Mouse (Mus musculus): ENCODE data around the gene Tcta. TPM values are rescaled to one million over a fixed set of nuclear protein-coding genes. Genes with fewer than 3 reads are reported as not detected.
"Not testable (repeated sequence)": the region's sequence is repeated elsewhere in the genome, so short reads cannot be mapped to it uniquely, and the experiment has no call there.

Tcta gene
- polyA plus RNA-seq, 1 experiment, result 10.5 TPM

DNA sequence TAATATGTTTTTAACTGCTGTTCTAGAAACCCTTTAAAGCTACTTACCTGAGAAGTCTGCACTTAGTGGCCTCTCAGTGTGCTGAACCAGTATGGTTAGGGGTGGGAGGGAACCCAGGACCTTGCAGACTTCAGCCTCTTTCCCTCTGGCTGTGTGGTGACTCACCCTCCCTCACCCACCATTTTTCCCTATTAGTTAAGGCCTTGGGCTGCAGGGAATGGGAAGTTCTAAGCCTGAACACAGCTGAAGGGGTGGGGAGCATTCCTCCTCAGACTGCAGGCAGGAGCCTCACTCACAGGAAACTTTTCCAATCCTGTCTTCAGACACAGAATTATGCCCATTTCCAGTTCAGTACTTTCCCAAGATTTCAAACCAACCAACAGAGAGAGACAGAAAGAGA, 35.8 kb upstream of the Tcta start:
- H3K4me1 ChIP-seq (ENCODE audit: control insufficient read depth, insufficient read depth, low read length), result peaks cover 53% of the 10 kb centered on the region
- 0 out of 2 replicates have a peak overlapping the region, but pooled peaks have one; percentile 91 for H3K4me3 ChIP-seq (ENCODE audit: insufficient read depth, low read length)
- H3K27ac ChIP-seq (ENCODE audit: insufficient read depth, low read depth, low read length), result peak overlapping the region; percentile 89
- TF ChIP-seq CTCF (IDR thresholded peaks at IDR 0.05; ENCODE audit: low read depth, low read length), result no peak
- TF ChIP-seq POLR2A (IDR thresholded peaks at IDR 0.05; ENCODE audit: borderline replicate concordance, low read depth, low read length), result no peak

DNA sequence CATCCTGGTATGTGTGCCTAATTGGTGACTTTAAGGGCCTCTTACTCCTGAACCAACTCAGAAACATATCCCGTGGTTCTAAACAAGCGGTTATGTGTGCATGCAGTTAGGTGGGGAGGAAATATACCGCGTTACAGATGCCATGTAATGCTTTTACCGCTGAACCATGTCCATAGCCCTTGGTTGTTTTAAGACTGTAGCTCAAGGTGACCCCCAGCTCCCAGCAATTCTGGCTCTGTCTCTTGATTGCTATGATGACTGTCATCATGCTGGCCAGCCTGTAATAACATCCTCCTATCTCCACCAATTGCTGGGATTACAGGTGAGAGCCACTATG, 35.1 kb upstream of the Tcta start:
- Histone ChIP-seq H3K4me3 (ENCODE audit: insufficient read depth, low read length) (peak overlapping the region; percentile 91), H3K4me1 (ENCODE audit: control insufficient read depth, insufficient read depth, low read length) (peaks cover 51% of the 10 kb centered on the region), H3K27ac (ENCODE audit: insufficient read depth, low read depth, low read length) (peak overlapping the region; percentile 89)
- no peak for TF ChIP-seq POLR2A (IDR thresholded peaks at IDR 0.05; ENCODE audit: borderline replicate concordance, low read depth, low read length)
- no peak for TF ChIP-seq CTCF (IDR thresholded peaks at IDR 0.05; ENCODE audit: low read depth, low read length)

DNA sequence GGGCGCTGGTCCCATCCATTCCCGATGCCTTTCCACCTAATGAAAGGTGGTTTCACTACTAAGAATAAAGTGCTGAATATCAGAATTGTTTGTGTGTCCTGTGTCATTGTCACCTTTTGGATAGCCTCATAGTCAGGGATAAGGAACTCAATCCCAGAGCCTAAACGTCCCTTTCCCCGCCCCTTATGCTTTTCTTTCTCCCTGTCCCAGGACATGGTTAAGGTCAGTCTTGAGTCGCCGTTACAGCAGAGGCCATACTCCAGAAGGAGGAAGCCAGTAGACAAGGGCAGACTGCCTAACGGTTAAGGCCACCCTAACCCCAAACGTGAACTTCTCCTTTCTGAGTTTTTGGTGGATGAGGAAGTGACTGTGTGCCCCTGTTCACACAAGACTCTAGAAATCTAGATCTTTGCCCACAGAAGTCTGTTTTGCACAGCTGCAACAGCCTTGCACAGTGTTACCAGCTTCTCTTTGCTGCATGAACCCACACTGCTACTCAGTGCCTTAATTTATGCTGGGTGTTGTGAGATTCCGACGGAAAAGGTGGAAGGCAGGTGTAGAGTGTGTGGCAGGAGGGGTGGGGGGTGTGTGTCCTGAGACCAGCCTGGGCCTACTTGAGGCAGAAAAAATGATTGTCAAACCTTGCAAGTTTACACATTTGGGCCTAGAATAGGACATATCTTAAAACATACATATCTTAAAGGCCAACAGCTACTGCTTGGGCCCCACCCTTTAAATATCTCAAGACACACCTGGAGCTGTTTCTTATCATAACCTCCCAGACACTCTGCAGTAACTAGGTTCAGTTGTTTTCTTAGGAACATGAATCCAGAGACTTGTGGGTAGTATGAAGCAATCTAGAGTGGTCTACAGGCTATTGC, 34.5 kb upstream of the Tcta start:
- H3K27ac ChIP-seq (ENCODE audit: insufficient read depth, low read depth, low read length), result peak overlapping the region; percentile 89
- no peak for TF ChIP-seq CTCF (IDR thresholded peaks at IDR 0.05; ENCODE audit: low read depth, low read length)
- no peak for TF ChIP-seq POLR2A (IDR thresholded peaks at IDR 0.05; ENCODE audit: borderline replicate concordance, low read depth, low read length)
- H3K4me3 ChIP-seq (ENCODE audit: insufficient read depth, low read length), result peak overlapping the region; percentile 91
- H3K4me1 ChIP-seq (ENCODE audit: control insufficient read depth, insufficient read depth, low read length), result peaks cover 48% of the 10 kb centered on the region

DNA sequence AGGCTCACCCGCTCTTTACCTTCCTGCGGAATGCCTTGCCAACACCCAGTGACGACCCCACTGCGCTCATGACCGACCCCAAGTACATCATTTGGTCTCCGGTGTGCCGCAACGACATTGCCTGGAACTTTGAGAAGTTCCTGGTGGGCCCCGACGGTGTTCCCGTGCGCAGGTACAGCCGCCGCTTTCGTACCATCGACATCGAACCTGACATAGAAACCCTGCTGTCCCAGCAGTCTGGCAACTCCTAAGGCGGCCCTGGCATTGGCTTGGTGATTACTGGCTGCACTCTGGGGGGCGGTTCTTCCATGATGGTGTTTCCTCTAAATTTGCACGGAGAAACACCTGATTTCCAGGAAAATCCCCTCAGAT, 33.9 kb upstream of the Tcta start:
- Histone ChIP-seq H3K27ac (ENCODE audit: insufficient read depth, low read depth, low read length) (peak overlapping the region; percentile 89), H3K4me3 (ENCODE audit: insufficient read depth, low read length) (peak overlapping the region; percentile 91), H3K4me1 (ENCODE audit: control insufficient read depth, insufficient read depth, low read length) (peaks cover 44% of the 10 kb centered on the region)
- TF ChIP-seq CTCF (IDR thresholded peaks at IDR 0.05; ENCODE audit: low read depth, low read length), result no peak
- no peak for TF ChIP-seq POLR2A (IDR thresholded peaks at IDR 0.05; ENCODE audit: borderline replicate concordance, low read depth, low read length)

DNA sequence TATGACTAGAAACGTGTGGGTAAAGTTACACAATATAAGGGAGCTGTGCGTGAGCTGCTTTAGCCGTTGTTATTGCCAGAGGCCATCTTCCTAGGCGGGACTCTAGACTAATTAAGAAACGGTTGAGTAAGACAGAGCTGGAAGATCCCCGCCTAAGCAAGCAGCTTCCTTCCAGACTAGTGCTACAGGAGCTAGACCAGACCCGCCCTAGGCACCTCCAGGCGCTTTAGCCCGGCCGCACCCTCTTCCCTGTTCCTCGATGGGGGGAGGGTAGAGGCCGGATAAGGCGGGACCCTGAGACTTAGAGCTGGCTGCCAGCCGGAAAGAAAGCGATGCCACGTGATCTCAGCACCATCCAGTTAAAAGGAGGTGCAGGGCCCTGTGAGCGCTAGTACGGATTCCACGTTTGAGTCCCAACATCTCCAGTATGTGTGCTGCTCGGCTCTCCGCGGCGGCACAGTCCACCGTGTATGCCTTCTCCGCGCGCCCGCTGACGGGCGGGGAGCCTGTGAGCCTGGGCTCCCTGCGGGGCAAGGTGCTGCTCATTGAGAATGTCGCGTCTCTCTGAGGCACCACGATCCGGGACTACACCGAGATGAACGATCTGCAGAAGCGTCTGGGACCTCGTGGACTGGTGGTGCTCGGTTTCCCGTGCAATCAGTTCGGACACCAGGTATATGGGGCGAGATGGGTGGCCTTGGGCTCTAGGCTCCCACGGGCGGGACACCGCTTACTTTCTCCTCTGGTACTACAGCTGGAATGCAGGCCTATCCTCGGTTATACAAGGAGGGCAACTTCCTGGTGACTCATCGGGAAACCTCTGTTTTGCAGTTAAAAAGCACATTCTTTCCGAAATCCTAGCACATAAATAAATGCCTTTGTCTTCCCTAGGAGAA, 33.2 kb upstream of the Tcta start, which contains the start of gene Gpx1:
TSS of gene Gpx1 (plus strand) at position 18 of the 896 bp plus-strand sequence.
- H3K4me1 ChIP-seq (ENCODE audit: control insufficient read depth, insufficient read depth, low read length), result peaks cover 38% of the 10 kb centered on the region

DNA sequence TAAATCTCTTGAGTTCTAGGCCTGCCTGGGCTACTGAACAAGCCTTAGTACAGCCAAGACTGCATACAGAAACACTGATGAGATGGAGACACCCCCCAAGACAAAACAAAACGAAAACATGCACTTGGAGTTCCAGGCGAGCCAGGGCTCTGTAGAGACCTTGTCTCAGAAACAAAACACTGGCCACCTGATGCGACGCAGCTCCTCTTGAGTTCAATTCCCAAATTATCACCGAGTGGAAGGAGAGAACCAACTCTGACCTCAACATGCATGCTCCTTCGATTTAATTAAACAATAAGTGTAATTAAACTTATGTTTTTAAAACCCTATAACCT, 32.6 kb upstream of the Tcta start:
- peaks cover 31% of the 10 kb centered on the region for H3K4me1 ChIP-seq (ENCODE audit: control insufficient read depth, insufficient read depth, low read length)
- peak overlapping the region; percentile 39 for H3K4me3 ChIP-seq (ENCODE audit: insufficient read depth, low read length)
- peak overlapping the region; percentile 91 for H3K27ac ChIP-seq (ENCODE audit: insufficient read depth, low read depth, low read length)
- no peak for TF ChIP-seq CTCF (IDR thresholded peaks at IDR 0.05; ENCODE audit: low read depth, low read length)
- no peak for TF ChIP-seq POLR2A (IDR thresholded peaks at IDR 0.05; ENCODE audit: borderline replicate concordance, low read depth, low read length)

More for the DNA sequence above, 33.2 kb upstream of the Tcta start, which contains the start of gene Gpx1:
- TF ChIP-seq POLR2A (IDR thresholded peaks at IDR 0.05; ENCODE audit: borderline replicate concordance, low read depth, low read length), result peak; percentile 91; the same call in 1 of the 2 replicates
- no peak for TF ChIP-seq CTCF (IDR thresholded peaks at IDR 0.05; ENCODE audit: low read depth, low read length)
- Histone ChIP-seq H3K27ac (ENCODE audit: insufficient read depth, low read depth, low read length) (peak within 1 kb of the TSS; percentile 91), H3K4me3 (ENCODE audit: insufficient read depth, low read length) (peak within 1 kb of the TSS; percentile 91)

DNA sequence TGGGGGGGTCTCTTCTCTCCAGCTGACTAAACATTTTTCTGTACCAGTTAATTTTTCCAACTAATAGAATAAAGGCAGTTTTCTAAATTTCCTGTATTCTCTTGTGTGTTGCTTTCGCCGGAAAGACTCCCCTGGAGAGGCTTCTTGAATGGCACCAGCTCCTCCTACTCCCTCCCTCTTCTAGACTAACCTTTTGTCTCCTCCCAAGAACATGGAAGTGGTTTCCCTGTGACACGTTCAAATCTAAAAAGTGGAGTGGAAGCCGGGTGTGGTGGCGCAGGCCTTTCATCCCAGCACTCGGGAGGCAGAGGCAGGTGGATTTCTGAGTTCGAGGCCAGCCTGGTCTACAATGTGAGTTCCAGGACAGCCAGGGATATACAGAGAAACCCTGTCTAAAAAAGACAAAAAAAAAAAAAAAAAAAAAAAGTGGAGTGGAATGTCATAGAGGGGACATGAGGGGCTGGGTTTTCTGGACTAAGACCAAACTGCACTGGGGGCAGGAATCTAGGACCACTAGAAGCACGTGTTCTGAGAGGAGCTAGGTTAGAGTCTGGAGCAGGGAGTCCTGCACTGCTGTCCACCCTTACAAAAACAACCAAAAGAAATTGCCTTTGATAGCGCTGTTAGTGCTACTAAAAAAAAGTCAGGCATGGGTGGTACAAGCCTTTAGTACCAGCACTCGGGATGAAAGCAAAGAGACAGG, 32.0 kb upstream of the Tcta start:
- Histone ChIP-seq H3K4me1 (ENCODE audit: control insufficient read depth, insufficient read depth, low read length) (peaks cover 26% of the 10 kb centered on the region), H3K27ac (ENCODE audit: insufficient read depth, low read depth, low read length) (peak overlapping the region; percentile 91), H3K4me3 (ENCODE audit: insufficient read depth, low read length) (peak overlapping the region; percentile 39; the same call in 1 of the 2 replicates)
- TF ChIP-seq CTCF (IDR thresholded peaks at IDR 0.05; ENCODE audit: low read depth, low read length) (no peak), POLR2A (IDR thresholded peaks at IDR 0.05; ENCODE audit: borderline replicate concordance, low read depth, low read length) (no peak)

DNA sequence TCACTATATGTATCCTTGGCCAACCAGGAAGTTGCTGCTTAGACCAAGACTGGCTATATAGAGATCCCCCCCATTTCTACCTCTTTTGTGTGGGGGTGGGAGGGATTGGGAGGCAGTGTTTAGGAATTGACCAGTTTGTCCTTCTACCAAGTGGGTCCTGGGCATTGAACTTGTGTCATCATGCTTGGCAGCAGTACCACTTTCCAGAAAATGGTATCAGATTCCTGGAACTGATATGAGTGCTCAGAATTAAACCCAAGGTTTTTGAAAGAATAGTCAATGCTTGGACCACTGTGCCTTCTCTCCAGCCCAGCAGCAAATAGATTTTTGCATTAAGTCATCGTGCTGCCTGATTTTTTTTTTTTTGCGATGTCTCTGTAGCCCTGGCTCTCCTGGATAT, 19.9 kb upstream of the Tcta start:
- TF ChIP-seq CTCF (IDR thresholded peaks at IDR 0.05; ENCODE audit: low read depth, low read length), result no peak
- H3K27ac ChIP-seq (ENCODE audit: insufficient read depth, low read depth, low read length), result no peak overlapping the region
- no peak overlapping the region for H3K4me3 ChIP-seq (ENCODE audit: insufficient read depth, low read length)
- H3K4me1 ChIP-seq (ENCODE audit: control insufficient read depth, insufficient read depth, low read length), result no peaks in the 10 kb centered on the region

DNA sequence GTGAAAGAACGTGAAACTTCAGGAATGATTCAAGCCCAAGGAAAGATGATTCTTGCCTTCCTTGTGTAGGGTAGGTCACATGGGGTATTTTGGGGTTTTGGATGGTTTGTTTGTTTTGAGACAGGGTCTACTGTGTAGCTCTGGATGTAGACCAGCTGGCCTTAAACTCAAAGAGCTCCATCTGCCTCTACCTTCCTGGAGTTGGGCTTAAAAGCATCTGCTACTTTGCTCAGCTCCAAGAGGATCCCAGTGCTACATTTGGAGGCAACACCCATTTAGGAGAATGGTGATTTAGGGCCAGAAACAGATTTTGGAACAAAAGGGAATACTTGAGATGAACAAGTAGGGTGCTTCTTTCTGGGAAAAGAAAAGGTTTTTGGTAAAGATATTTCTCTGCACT, 18.8 kb upstream of the Tcta start:
- H3K4me1 ChIP-seq (ENCODE audit: control insufficient read depth, insufficient read depth, low read length), result no peaks in the 10 kb centered on the region
- H3K4me3 ChIP-seq (ENCODE audit: insufficient read depth, low read length), result no peak overlapping the region
- TF ChIP-seq POLR2A (IDR thresholded peaks at IDR 0.05; ENCODE audit: borderline replicate concordance, low read depth, low read length) (no peak), CTCF (IDR thresholded peaks at IDR 0.05; ENCODE audit: low read depth, low read length) (no peak)
- H3K27ac ChIP-seq (ENCODE audit: insufficient read depth, low read depth, low read length), result no peak overlapping the region

DNA sequence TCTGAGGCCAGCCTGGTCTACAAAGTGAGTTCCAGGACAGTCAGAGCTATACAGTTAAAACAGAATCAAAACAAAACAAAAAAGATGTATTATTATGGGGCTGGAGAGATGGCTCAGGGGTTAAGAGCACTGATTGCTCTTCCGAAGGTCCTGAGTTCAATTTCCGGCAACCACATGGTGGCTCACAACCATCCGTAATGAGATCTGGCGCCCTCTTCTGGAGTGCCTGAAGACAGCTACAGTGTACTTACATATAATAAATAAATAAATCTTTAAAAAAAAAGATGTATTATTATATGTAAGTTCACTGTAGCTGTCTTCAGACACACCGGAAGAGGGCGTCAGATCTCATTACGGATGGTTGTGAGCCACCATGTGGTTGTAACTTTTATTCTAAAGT, 16.1 kb upstream of the Tcta start:
- H3K27ac ChIP-seq (ENCODE audit: insufficient read depth, low read depth, low read length); H3K4me1 ChIP-seq (ENCODE audit: control insufficient read depth, insufficient read depth, low read length); H3K4me3 ChIP-seq (ENCODE audit: insufficient read depth, low read length): not testable (repeated sequence)

Measured in bone marrow macrophage, adult 2 months (primary cell).